Mouse (Mus musculus) ES-Bruce4 (cell line): Measurements from ENCODE around the gene Cd101.

Experiments
- CTCF ChIP-seq: IDR thresholded peaks from one replicate; pipeline ENCODE4 v1.8.1; 2011; ENCODE audit warnings: low read depth, low read length
- EP300 ChIP-seq: IDR thresholded peaks from 2 replicates; pipeline ENCODE4 v1.6.1; 2011; ENCODE audit warnings: low read depth, low read length; ENCODE audit not compliant: insufficient read depth

- TF ChIP-seq CTCF, result no peak
- TF ChIP-seq EP300, result no peak
Measured at GRCm38 (mm10) chr3:101058203-101058602, 28.8 kb upstream of the Cd101 start.
